Mouse (Mus musculus): ENCODE data around the gene Tiam1. TPM values are rescaled to one million over a fixed set of nuclear protein-coding genes. Genes with fewer than 3 reads are reported as not detected.

The Tiam1 gene
- polyA plus RNA-seq, 2 experiments = 1.6 to 4.2 TPM

GRCm38 (mm10) chr16:90165435-90165834, 21.9 kb upstream of the Tiam1 start:
- H3K9me3 ChIP-seq (ENCODE audit: control insufficient read depth, low read length) = no peaks in the 10 kb centered on the region
- TF ChIP-seq CTCF (IDR thresholded peaks at IDR 0.05; ENCODE audit: low read depth) (no peak), EP300 (IDR thresholded peaks at IDR 0.05; ENCODE audit: low read depth) (no peak)
- no peaks in the 10 kb centered on the region for H3K27me3 ChIP-seq (ENCODE audit: control insufficient read depth, insufficient read depth, low read length)
- no peaks in the 10 kb centered on the region for H3K4me1 ChIP-seq (replicated peaks; ENCODE audit: control insufficient read depth in 2 of 2, insufficient read depth in 2 of 2, low read length in 1 of 2)
- no peak overlapping the region for H3K9ac ChIP-seq (replicated peaks)
- H3K4me2 ChIP-seq (ENCODE audit: low read depth) = no peak overlapping the region
- ATAC-seq (ENCODE audit: insufficient read depth) (no peak), DNase-seq (ENCODE audit: low read depth in 3 of 3, low spot score in 3 of 3) (no peak)
- H3K36me3 ChIP-seq (replicated peaks; ENCODE audit: control insufficient read depth, insufficient read depth, low read depth) = no peaks in the 10 kb centered on the region
- H3K27ac ChIP-seq = no peak overlapping the region
- 66% methylated on average over 2 of the region's 2 CpGs for WGBS (ENCODE audit: insufficient replicate concordance)
- H3K4me3 ChIP-seq (ENCODE audit: insufficient read depth in 1 of 2, low read depth in 2 of 2, low read length in 2 of 2) = no peak overlapping the region

GRCm38 (mm10) chr16:90164942-90165341, 21.4 kb upstream of the Tiam1 start:
- no peak overlapping the region for H3K9ac ChIP-seq (replicated peaks)
- DNase-seq (ENCODE audit: low read depth in 3 of 3, low spot score in 3 of 3) (no peak), ATAC-seq (ENCODE audit: insufficient read depth) (no peak)
- no peaks in the 10 kb centered on the region for H3K9me3 ChIP-seq (ENCODE audit: control insufficient read depth, low read length)
- WGBS (ENCODE audit: insufficient replicate concordance) = 67% methylated on average over 11 of the region's 11 CpGs
- no peak overlapping the region for H3K4me3 ChIP-seq (ENCODE audit: insufficient read depth in 1 of 2, low read depth in 2 of 2, low read length in 2 of 2)
- no peak overlapping the region for H3K27ac ChIP-seq
- no peak for TF ChIP-seq EP300 (IDR thresholded peaks at IDR 0.05; ENCODE audit: low read depth)
- no peak for TF ChIP-seq CTCF (IDR thresholded peaks at IDR 0.05; ENCODE audit: low read depth)
- no peaks in the 10 kb centered on the region for H3K27me3 ChIP-seq (ENCODE audit: control insufficient read depth, insufficient read depth, low read length)
- no peaks in the 10 kb centered on the region for H3K4me1 ChIP-seq (replicated peaks; ENCODE audit: control insufficient read depth in 2 of 2, insufficient read depth in 2 of 2, low read length in 1 of 2)
- H3K36me3 ChIP-seq (replicated peaks; ENCODE audit: control insufficient read depth, insufficient read depth, low read depth) = no peaks in the 10 kb centered on the region
- no peak overlapping the region for H3K4me2 ChIP-seq (ENCODE audit: low read depth)

- 45% methylated on average over 7 of the region's 7 CpGs for WGBS (ENCODE audit: insufficient replicate concordance)
- no peaks in the 10 kb centered on the region for H3K36me3 ChIP-seq (replicated peaks; ENCODE audit: control insufficient read depth, insufficient read depth, low read depth)
- H3K9ac ChIP-seq (replicated peaks) = no peak overlapping the region
- H3K4me2 ChIP-seq (ENCODE audit: low read depth) = no peak overlapping the region
- ATAC-seq (ENCODE audit: insufficient read depth) (no peak), DNase-seq (ENCODE audit: low read depth in 3 of 3, low spot score in 3 of 3) (no peak)
- H3K27ac ChIP-seq = no peak overlapping the region
- TF ChIP-seq EP300 (IDR thresholded peaks at IDR 0.05; ENCODE audit: low read depth) (no peak), CTCF (IDR thresholded peaks at IDR 0.05; ENCODE audit: low read depth) (0 out of 2 replicates have a peak, but pooled peaks have one; percentile 28)
- no peaks in the 10 kb centered on the region for H3K9me3 ChIP-seq (ENCODE audit: control insufficient read depth, low read length)
- H3K27me3 ChIP-seq (ENCODE audit: control insufficient read depth, insufficient read depth, low read length) = no peaks in the 10 kb centered on the region
- no peaks in the 10 kb centered on the region for H3K4me1 ChIP-seq (replicated peaks; ENCODE audit: control insufficient read depth in 2 of 2, insufficient read depth in 2 of 2, low read length in 1 of 2)
- no peak overlapping the region for H3K4me3 ChIP-seq (ENCODE audit: insufficient read depth in 1 of 2, low read depth in 2 of 2, low read length in 2 of 2)
Measured at GRCm38 (mm10) chr16:90155080-90155479, 11.5 kb upstream of the Tiam1 start.

GRCm38 (mm10) chr16:90150820-90151219, 7.3 kb upstream of the Tiam1 start:
- no peaks in the 10 kb centered on the region for H3K27me3 ChIP-seq (ENCODE audit: control insufficient read depth, insufficient read depth, low read length)
- no peak overlapping the region for H3K9ac ChIP-seq (replicated peaks)
- H3K4me2 ChIP-seq (ENCODE audit: low read depth) = no peak overlapping the region
- H3K27ac ChIP-seq = no peak overlapping the region
- no peak for ATAC-seq (ENCODE audit: insufficient read depth)
- no peaks in the 10 kb centered on the region for H3K9me3 ChIP-seq (ENCODE audit: control insufficient read depth, low read length)
- no peaks in the 10 kb centered on the region for H3K4me1 ChIP-seq (replicated peaks; ENCODE audit: control insufficient read depth in 2 of 2, insufficient read depth in 2 of 2, low read length in 1 of 2)
- no peak for TF ChIP-seq EP300 (IDR thresholded peaks at IDR 0.05; ENCODE audit: low read depth)
- WGBS (ENCODE audit: insufficient replicate concordance) = 74% methylated on average over 6 of the region's 6 CpGs
- H3K4me3 ChIP-seq (ENCODE audit: insufficient read depth in 1 of 2, low read depth in 2 of 2, low read length in 2 of 2) = no peak overlapping the region
- no peak for DNase-seq (ENCODE audit: low read depth in 3 of 3, low spot score in 3 of 3)
- H3K36me3 ChIP-seq (replicated peaks; ENCODE audit: control insufficient read depth, insufficient read depth, low read depth) = no peaks in the 10 kb centered on the region

GRCm38 (mm10) chr16:90150126-90150525, 6.6 kb upstream of the Tiam1 start:
- DNase-seq (ENCODE audit: low read depth in 3 of 3, low spot score in 3 of 3) (no peak), ATAC-seq (ENCODE audit: insufficient read depth) (no peak)
- Histone ChIP-seq H3K27ac (no peak overlapping the region), H3K4me2 (ENCODE audit: low read depth) (no peak overlapping the region), H3K27me3 (ENCODE audit: control insufficient read depth, insufficient read depth, low read length) (no peaks in the 10 kb centered on the region), H3K36me3 (replicated peaks; ENCODE audit: control insufficient read depth, insufficient read depth, low read depth) (no peaks in the 10 kb centered on the region), H3K4me3 (ENCODE audit: insufficient read depth in 1 of 2, low read depth in 2 of 2, low read length in 2 of 2) (no peak overlapping the region), H3K9ac (replicated peaks) (no peak overlapping the region), H3K4me1 (replicated peaks; ENCODE audit: control insufficient read depth in 2 of 2, insufficient read depth in 2 of 2, low read length in 1 of 2) (no peaks in the 10 kb centered on the region), H3K9me3 (ENCODE audit: control insufficient read depth, low read length) (no peaks in the 10 kb centered on the region)
- no peak for TF ChIP-seq EP300 (IDR thresholded peaks at IDR 0.05; ENCODE audit: low read depth)
- no peak for TF ChIP-seq CTCF (IDR thresholded peaks at IDR 0.05; ENCODE audit: low read depth)
- 59% methylated on average over 7 of the region's 7 CpGs for WGBS (ENCODE audit: insufficient replicate concordance)

Data from liver, embryonic 14.5 days (tissue).